Mouse (Mus musculus) heart, embryonic 12.5 days (tissue): Measurements from ENCODE around the gene Prl. TPM values are rescaled to one million over a fixed set of nuclear protein-coding genes. Genes with fewer than 3 reads are reported as not detected.
"Not testable (repeated sequence)": the region's sequence is repeated elsewhere in the genome, so short reads cannot be mapped to it uniquely, and the experiment has no call there.

Source experiments
- ATAC-seq: fragments of 200-750 bp; cut with Nextera tagmentation; 2 replicates; pipeline ENCODE4 v1.8.0; 2017; ENCODE audit warnings: moderate TSS enrichment, moderate library complexity; ENCODE audit not compliant: insufficient number of reproducible peaks, low FRiP score
- H3K27ac ChIP-seq: fragments of 300-500 bp; sonication (generic); 2 replicates; pipeline ENCODE4 v1.5.1; 2016; ENCODE audit warnings: mild to moderate bottlenecking, moderate library complexity; ENCODE audit not compliant: poor library complexity, severe bottlenecking
- H3K27me3 ChIP-seq: fragments of 300-500 bp; sonication (generic); replicated peaks from 2 replicates; pipeline ENCODE4 v1.6.1; 2016; ENCODE audit warnings: mild to moderate bottlenecking, moderate library complexity
- H3K36me3 ChIP-seq: fragments of 300-500 bp; sonication (generic); 2 replicates; pipeline ENCODE4 v1.6.1; 2016; ENCODE audit warnings: mild to moderate bottlenecking, moderate library complexity
- H3K4me1 ChIP-seq: fragments of 300-500 bp; sonication (generic); replicated peaks from 2 replicates; pipeline ENCODE4 v1.6.1; 2016; ENCODE audit warnings: mild to moderate bottlenecking
- H3K4me2 ChIP-seq: fragments of 300-500 bp; sonication (generic); 2 replicates; pipeline ENCODE4 v1.6.1; 2016; ENCODE audit warnings: mild to moderate bottlenecking, moderate library complexity
- H3K4me3 ChIP-seq: fragments of 300-500 bp; sonication (generic); 2 replicates; pipeline ENCODE4 v1.5.1; 2016; ENCODE audit warnings: mild to moderate bottlenecking
- H3K9ac ChIP-seq: fragments of 300-500 bp; sonication (generic); 2 replicates; pipeline ENCODE4 v1.6.1; 2016; ENCODE audit warnings: mild to moderate bottlenecking, moderate library complexity
- H3K9me3 ChIP-seq: fragments of 300-500 bp; sonication (generic); replicated peaks from 2 replicates; pipeline ENCODE4 v1.6.1; 2016; ENCODE audit warnings: mild to moderate bottlenecking, moderate library complexity
- WGBS: fragments of 180-500 bp; shearing (Covaris S2); methylation state at CpG from one replicate; pipeline ENCODE4 v1.1.7; 2016; 5-methylcytosine and 5-hydroxymethylcytosine counted together
- polyA plus RNA-seq: library from polyadenylated mRNA; unstranded; fragments of >200 nt; fragmentation: Nextera tagmentation; extraction: Ambion mirVana; gene quantifications from 2 replicates; pipeline ENCODE4 v1.2.1, GENCODE M21; 2016

Prl gene
- not detected in 2 replicates for polyA plus RNA-seq

GRCm38 (mm10) chr13:27057270-27057669 lies at the start of gene Prl:
Prl (plus strand) TSS chr13:27057570.
- H3K4me1 ChIP-seq: no peaks in the 10 kb centered on the region
- no peak for ATAC-seq
- no peaks in the 10 kb centered on the region for H3K27me3 ChIP-seq
- H3K4me2 ChIP-seq: no peak within 1 kb of the TSS
- WGBS: 83% methylated on average over 1 of the region's 1 CpGs
- no peak within 1 kb of the TSS for H3K4me3 ChIP-seq
- no peaks in the 10 kb centered on the region for H3K36me3 ChIP-seq
- H3K9ac ChIP-seq: no peak within 1 kb of the TSS
- no peak within 1 kb of the TSS for H3K27ac ChIP-seq
- no peaks in the 10 kb centered on the region for H3K9me3 ChIP-seq

GRCm38 (mm10) chr13:27026614-27027013 lies 30.8 kb upstream of the Prl start:
- 54% methylated on average over 1 of the region's 1 CpGs for WGBS
- H3K27ac ChIP-seq: no peak overlapping the region
- H3K9me3 ChIP-seq: no peaks in the 10 kb centered on the region

GRCm38 (mm10) chr13:27027376-27027775 lies 30.0 kb upstream of the Prl start:
- no peak for ATAC-seq
- H3K4me3 ChIP-seq: no peak overlapping the region
- no peaks in the 10 kb centered on the region for H3K9me3 ChIP-seq
- H3K4me1 ChIP-seq: no peaks in the 10 kb centered on the region
- H3K4me2 ChIP-seq: no peak overlapping the region
- no peak overlapping the region for H3K27ac ChIP-seq
- no peaks in the 10 kb centered on the region for H3K36me3 ChIP-seq
- H3K9ac ChIP-seq: no peak overlapping the region
- WGBS: 64% methylated on average over 1 of the region's 1 CpGs
- H3K27me3 ChIP-seq: no peaks in the 10 kb centered on the region

More at GRCm38 (mm10) chr13:27026614-27027013, 30.8 kb upstream of the Prl start:
- no peak overlapping the region for H3K4me2 ChIP-seq
- H3K36me3 ChIP-seq: no peaks in the 10 kb centered on the region
- H3K4me1 ChIP-seq: no peaks in the 10 kb centered on the region
- H3K9ac ChIP-seq: no peak overlapping the region
- ATAC-seq: no peak
- no peaks in the 10 kb centered on the region for H3K27me3 ChIP-seq
- H3K4me3 ChIP-seq: no peak overlapping the region

- WGBS: 61% methylated on average over 2 of the region's 2 CpGs
Measured at GRCm38 (mm10) chr13:27028501-27029240, 28.7 kb upstream of the Prl start.

GRCm38 (mm10) chr13:27031101-27031852 lies 26.1 kb upstream of the Prl start:
- Histone ChIP-seq H3K4me2 (no peak overlapping the region), H3K9ac (no peak overlapping the region), H3K27ac (no peak overlapping the region), H3K9me3 (no peaks in the 10 kb centered on the region), H3K4me3 (no peak overlapping the region), H3K27me3 (no peaks in the 10 kb centered on the region), H3K36me3 (no peaks in the 10 kb centered on the region), H3K4me1 (no peaks in the 10 kb centered on the region)
- 49% methylated on average over 4 of the region's 4 CpGs for WGBS
- ATAC-seq: no peak

More at GRCm38 (mm10) chr13:27028501-27029240, 28.7 kb upstream of the Prl start:
- no peak for ATAC-seq
- Histone ChIP-seq H3K9ac (no peak overlapping the region), H3K27me3 (no peaks in the 10 kb centered on the region), H3K27ac (no peak overlapping the region), H3K9me3 (no peaks in the 10 kb centered on the region), H3K4me2 (no peak overlapping the region), H3K4me1 (no peaks in the 10 kb centered on the region), H3K4me3 (no peak overlapping the region), H3K36me3 (no peaks in the 10 kb centered on the region)

- H3K9me3 ChIP-seq: no peaks in the 10 kb centered on the region
- no peak overlapping the region for H3K9ac ChIP-seq
- H3K4me3 ChIP-seq: no peak overlapping the region
- ATAC-seq: no peak
- H3K27ac ChIP-seq: no peak overlapping the region
- no peak overlapping the region for H3K4me2 ChIP-seq
- 67% methylated on average over 1 of the region's 1 CpGs for WGBS
- no peaks in the 10 kb centered on the region for H3K4me1 ChIP-seq
- H3K27me3 ChIP-seq: no peaks in the 10 kb centered on the region
- no peaks in the 10 kb centered on the region for H3K36me3 ChIP-seq
Measured at GRCm38 (mm10) chr13:27031853-27032240, 25.5 kb upstream of the Prl start.

- H3K4me1 ChIP-seq: no peaks in the 10 kb centered on the region
- H3K9me3 ChIP-seq: no peaks in the 10 kb centered on the region
- no peak overlapping the region for H3K4me2 ChIP-seq
- no peak overlapping the region for H3K4me3 ChIP-seq
- no peak overlapping the region for H3K27ac ChIP-seq
- WGBS: 59% methylated on average over 2 of the region's 2 CpGs
- no peak for ATAC-seq
- H3K27me3 ChIP-seq: no peaks in the 10 kb centered on the region
- no peak overlapping the region for H3K9ac ChIP-seq
- H3K36me3 ChIP-seq: no peaks in the 10 kb centered on the region
Measured at GRCm38 (mm10) chr13:27032998-27033397, 24.4 kb upstream of the Prl start.

- 76% methylated on average over 2 of the region's 2 CpGs for WGBS
- Histone ChIP-seq H3K9me3 (no peaks in the 10 kb centered on the region), H3K4me3 (no peak overlapping the region), H3K9ac (no peak overlapping the region), H3K27me3 (no peaks in the 10 kb centered on the region), H3K36me3 (no peaks in the 10 kb centered on the region), H3K4me2 (no peak overlapping the region), H3K27ac (no peak overlapping the region), H3K4me1 (no peaks in the 10 kb centered on the region)
- ATAC-seq: no peak
Measured at GRCm38 (mm10) chr13:27042185-27042584, 15.2 kb upstream of the Prl start.

- H3K9me3 ChIP-seq: no peaks in the 10 kb centered on the region
- no peak overlapping the region for H3K9ac ChIP-seq
- ATAC-seq: no peak
- no peaks in the 10 kb centered on the region for H3K27me3 ChIP-seq
- H3K27ac ChIP-seq: no peak overlapping the region
- WGBS: 80% methylated on average over 1 of the region's 1 CpGs
- H3K4me1 ChIP-seq: no peaks in the 10 kb centered on the region
- H3K4me3 ChIP-seq: no peak overlapping the region
- no peak overlapping the region for H3K4me2 ChIP-seq
- H3K36me3 ChIP-seq: no peaks in the 10 kb centered on the region
Measured at GRCm38 (mm10) chr13:27043326-27043725, 14.0 kb upstream of the Prl start.

GRCm38 (mm10) chr13:27059177-27059576 lies 1.8 kb downstream of the Prl start:
- H3K9ac ChIP-seq: no peak overlapping the region
- WGBS: 60% methylated on average over 7 of the region's 7 CpGs
- no peaks in the 10 kb centered on the region for H3K9me3 ChIP-seq
- no peaks in the 10 kb centered on the region for H3K4me1 ChIP-seq
- H3K4me2 ChIP-seq: no peak overlapping the region
- ATAC-seq: no peak
- H3K4me3 ChIP-seq: no peak overlapping the region
- H3K27ac ChIP-seq: no peak overlapping the region
- H3K27me3 ChIP-seq: no peaks in the 10 kb centered on the region
- H3K36me3 ChIP-seq: no peaks in the 10 kb centered on the region

- H3K27me3 ChIP-seq, H3K9ac ChIP-seq, H3K36me3 ChIP-seq, H3K4me2 ChIP-seq, H3K4me1 ChIP-seq, H3K4me3 ChIP-seq, ATAC-seq, H3K27ac ChIP-seq, H3K9me3 ChIP-seq: not testable (repeated sequence)
- WGBS: 84% methylated on average over 5 of the region's 5 CpGs
Measured at GRCm38 (mm10) chr13:27093890-27094289, 36.5 kb downstream of the Prl start, which contains the start of gene Prl3d1. Prl3d1 (plus strand) TSS chr13:27094190.
